Mouse (Mus musculus) retina, embryonic 14.5 days (tissue): ENCODE data around the gene Polr3b.

Source experiments
- DNase-seq: peaks from one replicate; pipeline ENCODE4 v3.0.0-alpha.2; 2015; ENCODE audit warnings: low spot score

The Polr3b gene

DNA sequence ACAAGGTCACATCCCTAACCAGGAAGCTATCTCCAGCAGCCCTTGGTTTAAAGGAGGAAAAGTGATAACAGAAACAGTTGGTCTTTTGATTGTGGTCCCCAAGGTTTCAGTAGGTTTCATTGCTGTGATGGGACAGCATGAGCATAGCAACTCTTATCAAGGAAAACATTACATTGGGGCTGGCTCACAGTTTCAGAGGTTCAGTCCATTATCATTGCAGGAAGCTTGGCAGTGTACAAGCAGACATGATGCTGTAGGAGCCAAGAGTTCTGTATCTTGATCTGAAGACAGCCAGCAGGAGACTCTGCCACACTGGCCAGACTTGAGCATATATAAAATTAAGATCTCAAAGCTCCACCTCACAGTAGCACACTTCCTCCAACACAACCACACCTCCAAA, 53.6 kb downstream of the Polr3b start:
- no peak for DNase-seq

DNA sequence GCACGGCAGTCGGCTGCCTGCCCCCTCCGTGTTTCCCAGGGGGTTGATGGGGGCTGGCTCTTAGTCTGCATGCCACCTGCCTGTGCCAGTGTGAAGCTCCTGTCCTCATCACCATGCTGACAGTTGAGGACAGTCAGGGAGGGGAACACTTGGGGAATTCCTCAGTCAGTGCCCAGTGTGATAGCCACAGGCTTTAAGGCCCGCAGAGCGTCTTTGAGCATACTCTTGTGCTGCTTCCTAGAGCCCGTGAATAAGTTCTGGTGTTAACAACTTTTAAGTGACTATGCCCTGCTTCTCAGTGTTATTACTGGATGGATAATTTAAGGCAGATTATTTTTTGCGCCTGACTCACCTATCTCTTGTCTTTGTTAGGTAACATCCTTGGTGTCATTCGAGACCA, 54.4 kb downstream of the Polr3b start:
- DNase-seq, result no peak

DNA sequence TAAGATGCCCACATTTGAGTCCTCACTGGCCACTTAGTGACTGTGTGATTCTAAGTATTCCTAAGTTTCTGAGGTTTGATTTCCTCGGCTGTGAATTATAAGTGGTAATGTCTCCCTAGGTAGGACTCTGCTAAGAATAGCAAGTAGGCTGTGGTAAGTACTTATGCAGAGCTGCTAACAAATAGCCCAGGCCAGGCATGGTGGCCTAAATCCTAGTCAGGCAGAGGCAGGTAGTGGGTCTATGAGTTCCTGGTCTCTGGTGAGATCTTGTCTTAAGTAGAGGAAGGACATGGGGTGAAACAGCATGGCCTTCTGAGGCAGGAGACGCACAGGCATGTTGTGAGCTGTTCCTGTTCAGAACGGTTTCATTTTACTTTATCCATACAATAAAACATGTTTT, 55.8 kb downstream of the Polr3b start:
- DNase-seq, result no peak

DNA sequence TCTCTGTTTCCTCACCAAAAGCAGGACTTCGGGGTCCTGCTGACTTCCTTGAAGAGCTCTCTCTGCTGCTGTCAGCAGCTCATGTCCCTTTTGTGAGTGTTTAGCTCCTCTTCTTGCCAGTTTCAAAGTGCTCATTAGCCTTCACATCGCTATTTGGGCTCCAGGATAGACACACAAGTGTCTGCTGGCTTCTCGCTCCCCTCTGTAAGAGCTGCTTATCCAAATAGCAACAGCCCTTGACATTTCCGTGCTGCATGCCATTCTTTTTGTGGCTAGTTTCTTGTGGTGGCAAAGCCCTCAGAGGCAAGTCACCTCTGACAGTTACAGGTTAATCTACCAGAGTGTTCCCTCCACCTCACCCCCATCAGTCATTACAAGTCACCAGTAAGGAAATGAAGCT, 56.3 kb downstream of the Polr3b start:
- no peak for DNase-seq

DNA sequence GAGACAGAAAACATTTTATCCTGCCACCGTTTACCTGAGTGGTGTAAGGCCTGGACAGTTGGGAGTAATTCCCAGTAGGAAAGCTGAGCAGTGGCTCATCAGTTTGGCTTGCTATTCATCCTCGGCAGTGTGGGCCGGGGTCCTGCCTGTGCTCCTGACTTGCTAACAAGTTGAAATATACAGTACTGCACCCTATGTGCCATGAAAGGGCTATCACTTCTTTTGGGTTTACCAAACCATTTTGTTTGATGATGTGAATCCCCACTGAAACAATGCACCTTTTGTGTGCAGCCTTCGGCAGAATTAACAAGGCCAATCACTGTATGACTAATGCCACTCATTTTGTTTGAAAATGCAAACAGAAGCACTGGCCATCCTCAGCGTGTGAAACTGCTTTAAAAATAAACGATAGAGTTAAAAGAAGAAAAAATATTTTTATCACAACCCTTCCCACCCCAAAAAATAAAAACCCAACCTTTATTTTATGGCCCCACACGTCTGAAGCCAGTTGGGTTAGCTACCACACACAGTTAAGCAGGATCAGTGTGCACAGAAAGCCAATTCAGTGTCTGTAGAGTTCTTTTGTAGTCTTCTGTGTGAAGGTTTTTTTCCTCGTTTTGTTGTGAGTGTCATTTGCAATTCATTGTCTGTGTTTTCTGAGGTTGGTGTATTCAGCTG, 63.5 kb downstream of the Polr3b start:
- no peak for DNase-seq

DNA sequence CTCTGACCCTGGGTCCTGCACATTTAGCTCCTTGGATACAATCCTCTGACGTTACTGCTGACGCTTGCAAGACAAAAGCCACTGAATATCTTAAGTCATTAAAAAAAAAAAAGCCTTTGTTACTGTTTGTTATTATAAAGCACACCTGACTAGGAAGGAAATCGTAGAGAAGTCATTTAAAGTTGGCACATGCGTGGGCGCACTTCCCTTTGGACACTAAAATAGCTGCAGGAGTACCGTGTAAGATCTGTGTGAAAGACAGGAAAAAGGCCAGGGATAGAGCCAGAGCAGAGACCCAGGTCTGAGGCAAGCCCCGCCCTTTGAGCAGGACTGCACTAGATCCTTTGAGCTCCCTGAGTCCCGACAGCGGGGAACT, 64.0 kb downstream of the Polr3b start:
- no peak for DNase-seq

DNA sequence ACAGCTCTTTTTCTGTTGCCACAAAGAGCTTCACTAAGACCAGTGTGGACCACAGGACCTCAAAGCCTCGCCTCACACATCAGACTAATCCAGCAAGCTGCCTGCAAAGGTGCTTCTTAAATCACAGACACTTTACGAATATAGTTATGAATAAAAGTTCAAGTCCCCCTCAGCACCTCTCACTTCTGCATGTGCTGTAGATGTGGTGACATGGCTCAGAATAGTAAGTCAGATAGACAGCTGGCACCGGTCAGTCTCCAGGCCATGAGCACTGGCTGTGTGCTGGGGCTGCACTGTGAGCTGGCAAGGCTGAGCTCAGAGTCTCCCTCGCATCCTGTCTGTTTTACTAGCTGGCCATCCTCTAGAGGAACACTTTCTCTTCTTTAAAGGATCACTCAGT, 64.6 kb downstream of the Polr3b start:
- DNase-seq, result no peak

DNA sequence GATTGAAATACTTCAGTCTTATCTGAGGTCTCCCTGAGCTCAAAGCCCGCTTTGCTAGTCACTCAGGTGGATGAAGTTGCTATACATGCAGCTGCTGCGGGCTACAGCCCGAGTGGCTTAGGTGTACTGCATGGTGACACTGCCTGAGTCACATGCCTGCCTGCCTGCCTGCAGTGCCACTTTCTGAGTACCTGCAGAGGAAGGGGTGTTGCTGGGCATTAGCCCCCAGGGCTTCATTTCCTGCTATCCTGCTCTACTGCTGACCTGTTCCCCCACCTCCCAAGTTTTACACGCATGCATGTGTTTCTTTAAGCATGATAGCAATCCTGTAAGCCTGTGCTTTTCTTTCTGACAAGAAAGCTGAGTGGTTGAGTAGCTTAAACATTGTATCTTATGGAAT, 65.6 kb downstream of the Polr3b start:
- no peak for DNase-seq

DNA sequence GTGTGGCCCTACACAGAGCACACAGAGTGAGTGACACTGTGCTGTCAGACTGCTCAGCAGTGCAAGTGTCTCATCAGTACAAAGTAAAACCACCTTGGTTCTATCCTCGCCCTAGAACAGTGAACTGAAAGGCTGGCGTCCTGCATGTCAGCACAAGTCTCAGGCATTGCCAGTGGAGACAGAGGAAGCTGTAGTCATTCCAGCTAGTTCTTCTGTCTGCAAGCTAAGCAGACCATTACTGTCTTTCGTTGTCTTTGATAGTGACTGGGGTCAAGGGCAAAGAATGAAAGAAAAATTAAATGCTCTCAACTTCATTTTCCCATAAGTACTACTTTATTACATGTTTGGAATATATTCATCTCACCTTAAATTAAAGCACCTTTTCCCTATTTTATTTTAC, 67.8 kb downstream of the Polr3b start:
- no peak for DNase-seq

DNA sequence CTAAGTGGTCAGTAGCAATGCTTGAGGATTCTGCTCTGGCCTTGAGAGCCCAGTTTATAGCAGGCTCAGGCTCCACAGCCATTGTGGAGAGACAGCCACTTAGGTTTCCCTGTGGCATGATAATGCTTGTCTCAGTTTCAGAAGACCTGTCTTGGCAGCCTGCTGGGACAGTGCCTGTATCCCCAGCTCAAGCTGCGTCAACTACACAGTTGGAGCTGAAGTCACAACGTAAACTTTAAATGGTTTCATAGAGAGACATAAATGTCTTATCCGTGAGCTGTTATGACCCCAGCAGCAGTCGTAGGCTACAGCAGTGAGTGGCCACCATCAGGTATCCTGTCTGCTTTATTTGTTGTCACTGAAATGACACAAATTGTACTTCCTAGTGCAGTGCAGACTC, 68.7 kb downstream of the Polr3b start:
- DNase-seq, result no peak

DNA sequence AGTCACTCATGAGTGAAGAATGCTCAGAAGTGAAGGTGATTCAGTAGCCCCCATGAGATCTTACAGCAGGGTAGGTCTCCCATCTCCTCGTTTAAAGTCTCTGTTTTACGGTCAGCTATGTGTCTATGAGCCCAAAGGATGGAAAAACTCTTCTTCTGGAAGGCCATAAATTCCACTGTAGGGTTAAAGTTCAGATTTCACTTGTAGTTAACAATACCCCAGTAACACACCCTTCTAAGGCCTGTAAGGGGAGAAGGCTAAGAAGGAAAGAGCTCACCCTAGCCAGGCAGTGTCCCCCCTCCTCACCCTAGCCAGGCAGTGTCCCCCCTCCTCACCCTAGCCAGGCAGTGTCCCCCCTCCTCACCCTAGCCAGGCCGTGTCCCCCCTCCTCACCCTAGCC, 69.6 kb downstream of the Polr3b start:
- DNase-seq, result no peak

DNA sequence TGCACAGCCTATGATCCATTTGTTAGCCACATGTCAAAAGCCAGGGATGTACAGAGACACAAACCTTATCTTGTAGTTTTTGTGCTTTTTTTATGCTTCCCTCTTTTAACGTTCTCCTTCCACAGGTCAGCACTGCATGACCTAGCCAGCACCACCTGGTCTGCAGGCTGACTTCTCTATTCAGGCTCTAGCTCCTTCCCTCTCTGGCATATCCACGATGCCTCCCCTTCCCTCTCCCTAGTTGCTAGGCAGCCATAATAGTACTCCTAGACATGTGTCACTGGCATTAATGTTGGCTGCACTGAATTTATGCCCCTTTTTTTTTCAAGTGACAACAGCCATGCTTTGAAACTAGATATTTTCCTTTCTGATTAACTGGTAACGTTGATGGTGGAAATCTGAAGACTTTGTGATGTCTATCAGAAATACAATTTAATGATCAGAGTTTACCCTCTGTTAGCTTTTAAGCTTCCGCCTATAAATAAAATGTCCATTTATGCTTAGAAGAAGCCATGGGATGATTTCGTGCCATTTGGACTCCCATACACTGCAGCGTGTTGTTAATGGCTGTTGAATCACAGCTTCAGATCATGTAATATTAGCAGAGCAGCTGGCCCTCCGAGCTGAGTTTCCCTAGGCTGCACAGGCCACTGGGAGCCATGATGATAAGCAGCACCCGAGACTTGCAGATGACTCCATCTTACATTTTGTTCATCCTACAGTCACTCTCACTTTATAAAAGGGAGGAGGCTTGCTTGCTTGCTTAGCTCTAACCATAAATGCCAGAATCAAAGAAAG, 71.9 kb downstream of the Polr3b start:
- DNase-seq, result no peak

DNA sequence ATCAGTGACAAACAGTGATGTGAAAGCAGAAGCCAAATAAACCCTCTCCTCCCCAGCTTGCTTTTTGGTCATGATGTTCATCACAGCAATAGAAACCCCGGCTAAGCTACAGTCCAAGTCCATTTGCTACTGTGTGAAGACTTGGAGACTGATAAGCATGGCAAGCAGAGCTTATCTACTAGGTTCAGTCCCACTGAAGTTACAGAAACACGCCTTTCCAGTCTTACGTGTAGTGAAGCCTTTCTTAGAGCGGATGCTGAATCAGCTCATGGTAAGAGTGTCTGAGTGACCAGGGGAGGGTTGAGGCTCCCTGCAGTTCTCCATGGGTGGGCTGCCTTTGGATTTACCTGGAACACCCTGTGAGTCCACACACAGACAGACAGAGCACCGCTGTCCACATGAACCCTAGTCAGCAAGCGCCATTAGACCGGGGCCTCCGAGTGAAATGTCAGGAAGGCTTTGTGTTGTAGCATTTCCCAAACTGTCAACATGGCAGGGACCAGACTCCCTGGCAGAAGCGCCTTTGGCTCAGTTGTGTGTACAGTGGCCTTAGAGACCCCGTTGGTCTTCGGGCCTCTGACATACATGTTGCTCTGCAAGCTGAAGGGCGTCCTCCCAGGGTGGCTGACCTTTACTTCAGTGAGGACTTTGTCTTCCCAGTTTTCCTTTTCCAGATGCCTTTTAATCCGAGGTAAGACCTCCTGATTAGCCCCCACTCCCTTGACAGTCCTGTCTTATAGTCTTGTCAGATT, 78.3 kb downstream of the Polr3b start:
- DNase-seq, result no peak

DNA sequence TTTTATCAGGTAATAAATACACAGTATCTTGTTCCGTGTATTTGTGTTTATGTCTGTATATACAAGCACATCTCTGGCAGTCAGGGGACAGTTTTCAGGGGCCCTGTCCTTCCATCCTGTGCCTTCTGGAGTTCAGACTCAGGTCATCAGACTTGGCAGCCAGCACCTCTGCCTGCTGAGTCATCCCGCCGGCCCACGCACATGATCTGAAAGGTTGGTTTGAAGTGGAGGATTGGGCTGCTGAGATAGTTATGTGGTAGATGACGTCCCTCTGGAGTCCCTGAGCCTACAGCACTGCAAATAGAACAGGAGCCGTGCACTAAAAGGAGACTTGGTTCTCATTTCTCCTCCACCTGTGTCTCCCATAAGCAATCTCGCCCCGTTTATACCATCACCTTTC, 79.0 kb downstream of the Polr3b start:
- DNase-seq, result no peak

DNA sequence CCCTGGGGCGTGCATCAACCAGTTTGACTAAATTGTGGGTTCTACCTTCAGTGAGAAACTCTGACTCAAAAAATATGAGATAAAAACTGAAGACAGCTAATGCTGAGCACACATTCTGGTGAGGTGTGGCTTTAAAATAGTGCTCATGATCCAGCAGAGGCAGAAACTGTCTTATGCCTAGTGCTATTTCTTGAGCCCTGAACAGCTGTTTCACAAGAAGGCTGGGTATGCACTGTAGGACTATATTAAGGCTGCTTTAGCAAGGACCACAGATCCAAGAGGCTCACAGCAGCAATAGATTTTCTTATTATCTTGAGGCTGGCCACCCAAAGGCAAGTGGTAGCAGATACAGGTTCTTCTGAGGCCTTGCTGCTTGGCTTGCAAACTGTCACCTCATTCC, 80.0 kb downstream of the Polr3b start:
- no peak for DNase-seq

DNA sequence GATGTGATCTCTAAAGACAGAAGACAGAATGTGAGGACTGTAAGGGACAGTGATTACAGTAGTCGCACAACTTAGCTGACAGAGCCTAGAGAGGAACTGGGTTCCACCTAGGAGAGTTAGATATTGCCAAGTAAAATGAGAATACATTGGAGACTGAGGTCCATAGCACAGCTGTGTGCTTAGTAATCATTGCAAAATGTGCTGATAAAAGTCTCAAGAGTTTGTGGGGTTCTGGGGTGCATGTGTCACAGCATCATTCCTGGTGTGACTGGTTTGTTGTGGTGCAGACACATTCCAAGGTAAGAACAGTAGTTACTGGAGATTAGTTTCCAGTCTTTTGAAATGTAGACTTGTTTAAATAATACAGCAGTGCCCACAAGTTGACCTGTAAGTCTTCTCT, 82.5 kb downstream of the Polr3b start:
- DNase-seq, result no peak

DNA sequence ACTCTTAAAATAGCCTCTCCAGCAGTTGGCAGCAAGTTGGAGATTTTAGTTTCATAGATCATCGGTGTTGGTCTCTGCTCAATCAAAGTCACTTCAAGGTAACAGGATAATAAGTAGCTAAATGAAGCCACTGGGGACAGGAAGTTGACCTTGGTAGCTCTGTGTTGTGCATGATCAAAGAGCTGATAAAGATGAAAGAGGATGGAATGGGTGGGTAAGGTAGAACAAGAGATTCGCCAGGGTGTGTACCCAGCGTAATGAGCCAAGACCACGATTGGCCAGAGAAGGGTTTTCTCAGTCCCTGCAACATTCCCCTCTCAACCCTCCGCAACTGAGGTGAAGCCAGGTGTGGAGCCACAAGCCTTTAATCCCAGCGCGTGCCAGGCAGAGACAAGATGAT, 83.1 kb downstream of the Polr3b start:
- no peak for DNase-seq

DNA sequence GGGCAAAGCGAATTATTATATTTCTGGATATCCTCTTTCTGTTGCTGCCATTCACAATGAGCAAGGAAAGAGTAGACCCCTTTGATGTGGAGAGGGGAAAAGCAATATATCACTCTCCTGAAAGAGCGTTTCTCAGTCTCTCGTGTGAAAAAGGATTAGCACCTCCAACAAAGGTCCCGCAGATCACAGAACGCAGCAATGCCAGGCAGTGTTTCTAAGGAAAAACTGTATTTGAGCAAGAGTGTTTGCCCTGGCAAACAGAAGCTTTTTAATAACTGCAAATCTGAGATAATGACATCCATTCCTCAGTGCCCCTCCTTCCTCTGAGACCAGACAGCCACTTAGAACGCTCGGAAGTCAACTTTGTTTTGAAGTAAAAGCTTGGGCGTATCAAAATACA, 84.5 kb downstream of the Polr3b start:
- no peak for DNase-seq

DNA sequence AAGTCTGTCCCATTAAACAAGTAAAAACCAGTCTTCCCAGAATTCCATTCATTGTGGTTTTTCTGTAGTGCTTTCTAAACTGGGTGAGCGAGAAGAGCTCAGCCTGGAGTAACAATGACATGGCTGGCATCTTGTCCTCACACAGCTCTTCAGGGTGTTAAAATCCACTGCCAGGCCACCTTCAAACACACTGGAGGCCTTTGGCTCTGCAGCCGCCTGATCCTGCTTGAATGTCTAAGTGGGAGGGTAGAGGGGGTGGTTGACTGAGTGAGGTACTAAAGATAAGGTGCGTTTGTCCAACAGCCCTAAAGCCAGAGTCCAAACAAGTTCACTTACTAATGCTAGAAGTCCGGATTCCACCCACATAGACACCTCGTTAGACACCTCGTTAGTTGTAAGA, 85.1 kb downstream of the Polr3b start:
- DNase-seq, result no peak

DNA sequence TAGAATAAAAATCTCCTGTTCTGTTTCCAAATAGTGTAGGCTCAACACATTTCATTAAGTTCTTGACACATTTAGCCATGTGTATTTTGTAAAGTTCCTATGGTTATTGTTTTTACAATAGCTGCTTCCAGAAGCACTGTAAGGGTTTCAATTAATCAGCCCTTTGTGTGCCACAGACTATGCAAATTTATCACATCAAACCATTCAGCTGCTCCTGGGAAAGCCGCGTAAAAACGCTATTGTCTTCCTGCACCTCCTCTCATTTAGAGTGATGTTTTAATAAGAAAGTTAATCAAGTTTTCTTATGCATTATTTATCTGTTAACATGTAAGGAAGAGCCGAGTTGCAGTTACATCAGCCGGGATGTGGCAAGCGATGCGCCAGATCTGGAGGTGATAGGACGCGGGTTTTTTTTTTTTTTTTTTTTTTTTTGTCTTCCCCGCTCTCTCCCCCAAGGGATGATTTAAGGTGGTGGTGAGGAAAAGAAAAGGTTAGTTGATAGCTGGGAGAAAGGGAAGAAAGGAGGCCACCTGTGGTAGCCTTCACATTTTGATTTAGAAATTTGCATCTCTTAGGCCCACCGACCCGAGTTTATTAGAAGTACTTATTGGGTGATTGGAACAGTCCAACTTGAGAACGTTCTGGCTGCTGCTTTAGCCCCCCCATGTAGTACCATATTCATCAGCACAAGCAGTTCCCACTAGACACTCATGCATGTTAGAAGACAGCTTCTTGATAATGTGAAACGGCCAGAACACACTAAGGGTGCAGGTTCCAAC, 85.8 kb downstream of the Polr3b start:
- DNase-seq, result no peak

DNA sequence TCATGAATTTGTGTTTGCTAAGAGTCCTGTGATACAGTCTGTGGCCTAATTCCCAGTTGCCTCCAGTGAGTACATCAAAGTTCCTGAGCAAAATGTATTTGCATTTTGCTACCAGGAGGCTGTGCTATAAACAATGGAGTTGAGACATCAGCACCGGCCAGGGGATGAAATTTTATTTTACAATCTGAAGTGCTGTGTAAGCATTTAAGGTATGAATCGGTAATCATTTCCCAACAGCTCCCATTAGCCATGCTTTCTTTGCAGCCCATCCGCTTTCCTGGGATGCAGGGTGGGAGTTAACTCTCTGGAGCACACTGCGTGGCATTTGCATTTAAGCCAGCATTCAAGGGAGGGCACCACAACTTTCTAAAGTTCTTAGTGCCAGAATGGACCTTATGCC, 88.1 kb downstream of the Polr3b start:
- DNase-seq, result peak; percentile 37

DNA sequence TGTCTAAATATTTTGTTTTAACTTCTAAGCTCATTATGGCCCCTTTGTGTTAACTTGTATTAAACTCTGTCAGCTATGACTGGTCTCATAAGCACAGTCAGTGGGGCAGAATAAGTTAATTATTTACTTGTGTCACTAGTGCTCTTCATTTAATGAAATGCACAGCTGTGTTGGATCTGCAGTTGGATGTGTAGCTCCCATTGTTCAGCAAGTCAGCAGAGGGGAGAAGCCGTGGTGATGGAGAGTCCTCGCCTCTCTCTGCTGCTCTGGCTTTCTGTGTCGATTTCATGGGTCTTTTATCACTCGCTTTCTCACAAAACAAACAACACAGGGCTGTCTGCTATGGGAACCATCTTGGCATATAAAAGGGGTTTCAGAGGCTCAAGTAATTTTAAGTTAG, 88.7 kb downstream of the Polr3b start:
- DNase-seq, result peak; percentile 78

DNA sequence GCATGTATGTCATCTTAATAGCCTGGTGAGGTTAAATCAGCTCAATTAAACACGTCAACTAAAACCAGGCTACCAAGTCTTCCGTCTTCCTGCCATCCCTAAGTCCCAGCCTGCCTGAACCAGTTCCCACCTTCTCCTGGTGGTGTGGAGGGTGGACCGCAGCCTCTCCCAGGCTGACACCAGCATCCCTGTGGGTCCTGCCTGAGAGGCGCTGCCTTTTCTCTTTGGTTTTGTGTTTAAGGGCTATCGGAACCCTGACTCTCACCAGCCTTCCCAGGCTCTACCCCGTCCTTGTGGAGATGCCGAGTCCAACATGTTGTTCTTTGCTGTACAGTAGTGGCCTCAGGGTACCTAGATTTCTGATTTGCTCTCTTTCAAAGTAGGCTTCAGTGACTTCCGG, 89.4 kb downstream of the Polr3b start:
- peak; percentile 17 for DNase-seq
